ENCODE assay signal across 13 mouse cellular contexts in genomic region chr15:42100730-42101129, GRCm38 (mm10).
DNase-seq lines count a peak whose midpoint lies in the region; ATAC-seq and TF ChIP-seq lines count a peak whose summit lies in the region.
"Had no signal": no experiment of that assay in that cellular context is flagged by ENCODE, and none has a peak within 500 bp of the region (broad histone marks: within the 10 kb centered on the region; RNA-seq: fewer than 3 reads in every experiment).

No protein-coding gene starts in this region.

- no peak for TF ChIP-seq CTCF in hindbrain, postnatal 0 days (IDR thresholded peaks at IDR 0.05; ENCODE audit: low read depth)

- H3K27me3 ChIP-seq in hindbrain, postnatal 0 days (ENCODE audit: insufficient read depth, low read length): no peaks in the 10 kb centered on the region
- H3K27me3 ChIP-seq in hindbrain, embryonic 14.5 days (ENCODE audit: control insufficient read depth, insufficient read depth, low read length): no peaks in the 10 kb centered on the region
- H3K27me3 ChIP-seq: CH12.LX; heart, embryonic 13.5 days; limb, embryonic 15.5 days; megakaryocyte, embryonic 14.5 days had no signal

- no peaks in the 10 kb centered on the region for H3K36me3 ChIP-seq in hindbrain, postnatal 0 days (ENCODE audit: insufficient read depth, low read length)
- no peaks in the 10 kb centered on the region for H3K36me3 ChIP-seq in hindbrain, embryonic 14.5 days (replicated peaks; ENCODE audit: control insufficient read depth, insufficient read depth)
- H3K36me3 ChIP-seq: heart, embryonic 13.5 days; limb, embryonic 15.5 days had no signal

- H3K4me3 ChIP-seq in hindbrain, postnatal 0 days (ENCODE audit: low read length): no peak overlapping the region
- H3K4me3 ChIP-seq in hindbrain, embryonic 14.5 days (replicated peaks; ENCODE audit: low read length): no peak overlapping the region
- H3K4me3 ChIP-seq: heart, embryonic 13.5 days; limb, embryonic 15.5 days; megakaryocyte, embryonic 14.5 days had no signal

- DNase-seq in hindbrain, postnatal 0 days (ENCODE audit: low spot score): peak; percentile 10
- no peak for DNase-seq in hindbrain, embryonic 14.5 days (ENCODE audit: low spot score)
- peak; percentile 40 for DNase-seq in 416B (ENCODE audit: low read depth)
- DNase-seq in frontal cortex, adult 2 months (ENCODE audit: extremely low spot score in 1 of 2, low spot score in 1 of 2): peak; percentile 5 to 14
- DNase-seq in layer of hippocampus, adult 9-11 months: peak; percentile 27
- no peak for DNase-seq in urinary bladder, postnatal 36 days (ENCODE audit: low spot score in 2 of 2)
- DNase-seq in cerebellum, adult 8-10 months: no peak
- DNase-seq in kidney, adult 8-10 months: no peak
- DNase-seq: kidney, adult 2 months had no signal

- no peak for ATAC-seq in hindbrain, postnatal 0 days
- ATAC-seq in hindbrain, embryonic 14.5 days (ENCODE audit: low FRiP score): no peak

- H3K4me1 ChIP-seq in hindbrain, postnatal 0 days (ENCODE audit: insufficient read depth, low read length): no peaks in the 10 kb centered on the region
- H3K4me1 ChIP-seq in hindbrain, embryonic 14.5 days (replicated peaks; ENCODE audit: control insufficient read depth, insufficient read depth, low read length): no peaks in the 10 kb centered on the region
- H3K4me1 ChIP-seq: limb, embryonic 15.5 days had no signal

- no peak overlapping the region for H3K9ac ChIP-seq in hindbrain, postnatal 0 days (replicated peaks; ENCODE audit: low read length)
- no peak overlapping the region for H3K9ac ChIP-seq in hindbrain, embryonic 14.5 days
- H3K9ac ChIP-seq: heart, embryonic 13.5 days; limb, embryonic 15.5 days had no signal

- 44% methylated on average over 2 of the region's 2 CpGs for WGBS in hindbrain, postnatal 0 days
- WGBS in hindbrain, embryonic 14.5 days: 50% methylated on average over 2 of the region's 2 CpGs

- no peak overlapping the region for H3K27ac ChIP-seq in hindbrain, postnatal 0 days
- no peak overlapping the region for H3K27ac ChIP-seq in hindbrain, embryonic 14.5 days
- H3K27ac ChIP-seq: heart, embryonic 13.5 days; limb, embryonic 15.5 days had no signal

- no peaks in the 10 kb centered on the region for H3K9me3 ChIP-seq in hindbrain, postnatal 0 days (ENCODE audit: low read length)
- no peaks in the 10 kb centered on the region for H3K9me3 ChIP-seq in hindbrain, embryonic 14.5 days (ENCODE audit: control insufficient read depth, low read length)
- H3K9me3 ChIP-seq: heart, embryonic 13.5 days; limb, embryonic 15.5 days; megakaryocyte, embryonic 14.5 days had no signal

- no peak overlapping the region for H3K4me2 ChIP-seq in hindbrain, postnatal 0 days (ENCODE audit: low read depth, low read length)
- no peak overlapping the region for H3K4me2 ChIP-seq in hindbrain, embryonic 14.5 days (replicated peaks)
- H3K4me2 ChIP-seq: heart, embryonic 13.5 days; limb, embryonic 15.5 days had no signal

Comparison
In these comparisons a context has a peak if more than half of its experiments do, and no peak if none do; other contexts are left out.
1. DNase-seq: peak in hindbrain, postnatal 0 days (single experiment), 416B (single experiment), frontal cortex, adult 2 months (2 of 2) and layer of hippocampus, adult 9-11 months (single experiment); none in hindbrain, embryonic 14.5 days (single experiment), urinary bladder, postnatal 36 days (0 of 2), cerebellum, adult 8-10 months (single experiment) and kidney, adult 8-10 months (0 of 2).